Mouse (Mus musculus) liver, adult 10 weeks (tissue): ENCODE measurements around the gene Scgb2b15. TPM values are rescaled to one million over a fixed set of nuclear protein-coding genes. Genes with fewer than 3 reads are reported as not detected.

Experiments used
- polyA plus RNA-seq: library from polyadenylated mRNA; stranded (reverse); fragments of 350-450 nt; fragmentation: Illumina TruSeq; extraction: RNeasy Lipid Tissue Mini Kit (QIAGEN cat#74804); gene quantifications from one replicate; pipeline ENCODE4 v1.2.3, GENCODE M21; 2014; ENCODE audit warnings: low read depth, low replicate concordance

Scgb2b15 gene
- not detected for polyA plus RNA-seq

GRCm38 (mm10) chr7:32829562-32829961, at the start of gene Scgb2b15:
TSS of gene Scgb2b15 (minus strand) at chr7:32829662.

GRCm38 (mm10) chr7:32836254-32836653, 6.8 kb upstream of the Scgb2b15 start, which contains the start of gene Scgb1b15:
TSS of gene Scgb1b15 (plus strand) at chr7:32836554.

Other genes starting within 250 kb of the Scgb2b15 start
- not detected for gene Scgb1b15, start 6.9 kb upstream of the Scgb2b15 start, polyA plus RNA-seq
- gene Scgb2b17, start 226.9 kb upstream of the Scgb2b15 start, polyA plus RNA-seq, result not detected
- gene Scgb1b17, start 233.8 kb upstream of the Scgb2b15 start, polyA plus RNA-seq, result not detected